Mouse (Mus musculus): ENCODE measurements around the gene Fgfr2.

Gene Fgfr2

GRCm38 (mm10) chr7:130221661-130222387 lies 2901.3 kb downstream of the Fgfr2 start:
- peak; percentile 19 for DNase-seq (ENCODE audit: low spot score)

- DNase-seq (ENCODE audit: low spot score) = no peak
Measured at GRCm38 (mm10) chr7:130220627-130221026, 2902.5 kb downstream of the Fgfr2 start.

- DNase-seq (ENCODE audit: low spot score) = no peak
Measured at GRCm38 (mm10) chr7:130219844-130220243, 2903.3 kb downstream of the Fgfr2 start.

GRCm38 (mm10) chr7:130216272-130216671 lies 2906.9 kb downstream of the Fgfr2 start:
- DNase-seq (ENCODE audit: low spot score) = no peak

GRCm38 (mm10) chr7:130215348-130216252 lies 2907.6 kb downstream of the Fgfr2 start:
- peak; percentile 67 for DNase-seq (ENCODE audit: low spot score)

GRCm38 (mm10) chr7:130213156-130213555 lies 2910.0 kb downstream of the Fgfr2 start:
- peak; percentile 65 for DNase-seq (ENCODE audit: low spot score)

- DNase-seq (ENCODE audit: low spot score) = no peak
Measured at GRCm38 (mm10) chr7:130211411-130211810, 2911.7 kb downstream of the Fgfr2 start.

- DNase-seq (ENCODE audit: low spot score) = no peak
Measured at GRCm38 (mm10) chr7:130208601-130209000, 2914.5 kb downstream of the Fgfr2 start.

- peak; percentile 28 for DNase-seq (ENCODE audit: low spot score)
Measured at GRCm38 (mm10) chr7:130206181-130206582, 2917.0 kb downstream of the Fgfr2 start.

GRCm38 (mm10) chr7:130205140-130205539 lies 2918.0 kb downstream of the Fgfr2 start:
- no peak for DNase-seq (ENCODE audit: low spot score)

GRCm38 (mm10) chr7:130201020-130201419 lies 2922.1 kb downstream of the Fgfr2 start:
- no peak for DNase-seq (ENCODE audit: low spot score)

- no peak for DNase-seq (ENCODE audit: low spot score)
Measured at GRCm38 (mm10) chr7:130199951-130200350, 2923.2 kb downstream of the Fgfr2 start.

GRCm38 (mm10) chr7:130199317-130199716 lies 2923.8 kb downstream of the Fgfr2 start:
- DNase-seq (ENCODE audit: low spot score) = no peak

GRCm38 (mm10) chr7:130195081-130195480 lies 2928.1 kb downstream of the Fgfr2 start:
- DNase-seq (ENCODE audit: low spot score) = no peak

- DNase-seq (ENCODE audit: low spot score) = no peak
Measured at GRCm38 (mm10) chr7:130190329-130190975, 2932.7 kb downstream of the Fgfr2 start.

- no peak for DNase-seq (ENCODE audit: low spot score)
Measured at GRCm38 (mm10) chr7:130189901-130190300, 2933.2 kb downstream of the Fgfr2 start.

GRCm38 (mm10) chr7:130188108-130188507 lies 2935.0 kb downstream of the Fgfr2 start:
- peak; percentile 12 for DNase-seq (ENCODE audit: low spot score)

- no peak for DNase-seq (ENCODE audit: low spot score)
Measured at GRCm38 (mm10) chr7:130184864-130185263, 2938.3 kb downstream of the Fgfr2 start.

GRCm38 (mm10) chr7:130183960-130184359 lies 2939.2 kb downstream of the Fgfr2 start:
- DNase-seq (ENCODE audit: low spot score) = no peak

- no peak for DNase-seq (ENCODE audit: low spot score)
Measured at GRCm38 (mm10) chr7:130182551-130182950, 2940.6 kb downstream of the Fgfr2 start.

GRCm38 (mm10) chr7:130178991-130179390 lies 2944.2 kb downstream of the Fgfr2 start:
- peak; percentile 23 for DNase-seq (ENCODE audit: low spot score)

GRCm38 (mm10) chr7:130177009-130177408 lies 2946.1 kb downstream of the Fgfr2 start:
- no peak for DNase-seq (ENCODE audit: low spot score)

Data from urinary bladder, postnatal 14 days (tissue).